Mouse (Mus musculus) T-cell, adult 2 months (primary cell): ENCODE measurements around the gene Acnat1.
"Not testable (repeated sequence)": the region's sequence is repeated elsewhere in the genome, so short reads cannot be mapped to it uniquely, and the experiment has no call there.

Experiments
- DNase-seq: peaks from one replicate; pipeline ENCODE4 v3.0.0; 2022; ENCODE audit warnings: low spot score

Acnat1 gene

DNA sequence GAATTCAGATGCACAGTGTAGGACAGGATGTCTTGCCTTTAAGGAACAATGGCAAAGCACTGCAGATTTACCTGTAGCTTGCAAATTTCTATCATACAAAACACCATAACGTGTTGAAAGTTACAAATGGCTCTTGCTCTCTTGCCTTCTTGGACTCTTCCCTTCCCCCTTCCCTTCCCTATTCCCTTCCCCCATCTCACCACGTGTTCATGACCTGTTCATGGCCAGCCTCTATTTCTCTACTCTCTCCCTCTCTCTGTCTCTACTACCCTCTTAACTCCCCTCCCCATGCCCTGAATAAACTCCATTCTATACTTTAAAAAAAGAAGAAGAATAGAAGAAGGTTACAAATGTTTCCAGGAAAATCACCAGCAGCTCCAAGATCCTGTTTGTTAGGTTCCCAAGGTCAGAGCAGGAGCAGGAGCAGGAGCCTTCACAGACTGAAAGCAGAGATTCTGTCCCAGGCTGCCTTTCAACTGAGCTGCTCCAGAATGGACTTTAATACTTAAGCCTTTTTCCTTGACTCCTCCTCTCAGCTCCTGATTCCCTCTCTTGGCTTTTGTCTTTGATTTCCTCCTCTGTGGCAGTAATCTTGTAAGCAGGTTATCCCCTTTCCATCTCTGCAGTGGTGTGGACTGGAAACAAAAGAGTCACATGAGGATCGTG is at the start of gene Acnat1:
Gene Acnat1 (minus strand): TSS at position 478 of the 666 bp plus-strand sequence.
- no peak for DNase-seq

DNA sequence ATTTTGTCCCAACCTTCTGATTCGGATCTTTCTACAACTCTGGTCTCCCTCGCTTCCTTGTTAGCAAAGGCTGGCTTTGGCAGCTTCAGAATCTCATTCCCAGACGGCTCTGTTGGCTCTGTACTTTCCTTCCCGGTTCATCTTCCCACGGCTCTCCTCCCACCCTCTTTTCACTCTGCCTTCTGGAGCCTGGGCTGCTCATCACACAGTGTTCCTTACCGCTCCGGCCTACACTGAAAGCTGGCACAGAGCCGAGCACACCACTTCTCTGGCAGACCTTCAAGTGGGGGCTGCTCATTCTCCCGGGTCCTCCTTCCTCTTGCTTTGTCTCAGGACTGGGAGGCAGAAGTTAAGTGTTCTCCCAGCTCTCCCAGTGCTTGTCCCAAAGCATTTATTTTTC is 48.9 kb upstream of the Acnat1 start:
- DNase-seq: no peak

DNA sequence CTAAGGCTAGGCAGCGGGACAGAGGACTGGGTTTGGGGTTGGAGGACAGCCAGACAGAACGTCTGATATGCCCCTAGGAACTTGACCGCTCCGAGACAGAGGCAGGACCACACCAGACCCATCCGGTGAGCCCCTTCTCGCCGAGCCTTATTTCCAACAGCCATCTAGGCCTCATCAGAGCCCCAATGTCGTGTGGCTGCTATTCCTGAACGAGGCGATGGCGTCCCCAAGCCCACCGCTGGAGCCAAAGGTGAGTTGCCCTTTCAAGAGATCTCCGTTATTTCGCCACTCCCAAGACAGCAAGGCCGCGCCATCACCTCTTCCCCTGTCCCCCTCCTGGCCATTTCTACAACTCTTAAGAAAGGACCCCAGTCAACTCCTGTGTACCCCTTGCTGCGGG is 47.6 kb upstream of the Acnat1 start:
- DNase-seq: no peak

DNA sequence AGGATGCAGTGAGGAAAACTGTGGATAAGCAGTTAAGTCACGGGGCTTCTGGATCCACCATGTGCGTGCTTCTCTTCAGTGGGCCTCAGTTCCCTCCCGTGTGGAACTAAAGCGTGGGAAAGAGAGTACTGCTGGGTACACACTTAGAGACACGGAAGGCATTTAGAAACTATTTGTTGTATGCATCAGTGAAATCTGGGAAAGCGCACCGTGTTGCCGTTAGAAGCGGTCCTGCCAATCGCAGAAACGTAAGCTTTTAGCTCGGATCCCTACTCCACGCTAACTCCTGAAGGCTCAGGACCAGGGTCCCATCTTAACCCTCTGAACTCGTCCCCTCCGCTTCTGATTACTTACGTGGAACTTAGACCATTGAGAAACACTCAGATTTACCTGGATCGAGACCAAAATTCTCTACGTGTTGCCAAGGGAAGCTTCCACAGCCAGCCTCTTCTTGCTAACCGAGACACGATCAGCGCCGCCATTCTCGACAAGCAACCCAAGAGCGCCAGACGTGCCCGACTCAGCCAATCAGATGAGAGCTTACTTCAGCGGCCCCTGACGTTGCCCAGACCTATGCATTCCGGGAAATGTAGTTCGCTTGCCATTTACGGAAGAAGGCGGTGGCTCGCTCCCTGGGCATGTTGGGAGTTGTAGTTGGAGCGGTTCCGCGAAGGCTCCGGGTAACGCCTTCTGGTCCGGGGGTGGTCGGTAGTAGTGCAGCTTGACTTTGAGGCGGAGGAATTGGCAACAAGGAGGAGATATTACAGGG is 47.0 kb upstream of the Acnat1 start, which contains the start of the genes Mrpl50 and Zfp189:
Gene Mrpl50 (minus strand): TSS at position 522 of the 769 bp plus-strand sequence.
Gene Zfp189 (plus strand): TSS at position 605 of the 769 bp plus-strand sequence.
- peak; percentile 94 for DNase-seq

DNA sequence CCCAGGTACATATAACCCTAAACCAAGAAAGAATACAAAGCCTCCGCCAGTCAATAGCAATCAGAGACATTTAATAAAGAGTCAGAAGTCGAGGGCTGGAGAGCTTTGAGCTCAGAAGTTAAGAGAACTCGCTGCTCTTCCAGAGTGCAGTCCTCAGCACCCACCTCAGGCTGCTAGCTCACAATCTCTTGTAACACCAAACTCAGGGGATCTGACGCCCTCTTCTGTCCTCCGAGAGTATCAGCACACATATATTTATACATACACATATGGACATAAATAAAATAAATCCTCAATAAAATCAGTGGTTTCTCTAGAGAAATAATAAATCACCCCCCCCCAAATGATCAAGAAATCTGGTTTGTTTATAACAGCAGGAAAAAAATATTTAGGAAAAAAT is 45.8 kb upstream of the Acnat1 start:
- no peak for DNase-seq

DNA sequence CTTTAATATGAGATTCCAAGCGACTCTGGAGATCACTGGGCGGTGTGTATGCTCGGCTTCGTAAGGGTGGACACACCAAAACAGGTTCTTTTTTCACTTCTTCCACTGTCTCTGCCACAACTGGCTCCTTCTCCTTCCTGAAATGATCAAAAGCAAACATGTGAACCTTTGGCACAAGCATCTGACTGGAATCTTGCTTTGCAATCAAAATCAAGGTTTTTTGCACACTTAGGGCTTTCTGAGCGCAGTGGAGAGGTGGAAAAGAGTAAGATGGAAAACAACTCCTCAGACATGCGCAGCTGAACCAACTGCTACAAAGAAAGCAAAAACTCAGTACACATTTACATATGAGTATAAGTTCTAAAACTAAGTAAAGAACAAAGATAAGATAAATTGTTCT is 40.7 kb upstream of the Acnat1 start:
- DNase-seq: no peak

DNA sequence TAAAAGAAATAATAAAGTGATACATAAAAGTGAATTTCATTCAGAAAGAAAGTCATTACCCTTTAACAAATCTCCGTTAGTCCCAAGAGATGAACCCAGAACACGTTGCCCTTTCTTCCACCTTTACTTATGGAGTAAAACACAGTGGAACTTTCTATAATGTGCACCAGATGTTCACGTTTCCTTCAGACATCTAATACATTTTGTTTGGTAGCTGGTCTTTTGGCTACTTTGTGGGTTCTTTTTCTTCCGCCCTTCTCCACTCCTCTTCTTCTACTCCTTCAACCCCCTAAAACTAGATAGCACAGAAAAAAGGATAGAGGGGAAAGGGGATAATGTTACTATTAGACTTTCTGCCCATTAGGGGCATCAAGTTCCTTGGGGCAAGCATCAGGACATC is 38.9 kb upstream of the Acnat1 start:
- no peak for DNase-seq

DNA sequence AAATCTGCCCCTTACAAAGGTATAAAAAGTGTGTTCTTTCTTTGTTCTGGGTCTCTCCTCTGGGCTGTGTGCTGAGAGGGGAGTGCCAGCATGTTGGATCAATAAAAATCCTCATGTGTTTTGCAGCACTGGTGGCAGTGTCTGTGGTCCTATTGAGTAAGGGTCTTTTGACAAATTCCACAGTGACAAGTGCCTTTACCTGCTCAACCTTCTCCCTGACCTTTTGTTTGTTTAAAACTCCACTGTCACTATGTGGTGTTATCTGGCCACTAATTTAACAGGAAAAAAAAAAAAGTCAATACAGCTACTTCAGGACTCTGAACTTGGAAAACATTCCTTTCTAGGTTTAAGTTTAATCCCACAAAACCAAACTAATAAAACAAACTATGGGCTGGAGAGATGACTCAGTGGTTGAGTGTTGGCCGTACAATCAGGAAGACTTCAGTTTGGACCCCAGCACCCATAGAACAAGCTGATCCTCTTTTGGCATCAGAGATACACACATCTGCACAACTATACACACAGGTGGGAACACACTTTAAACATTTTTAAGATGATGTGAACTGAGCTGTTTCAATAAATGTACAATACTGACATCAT is 36.6 kb upstream of the Acnat1 start:
- DNase-seq: not testable (repeated sequence)

DNA sequence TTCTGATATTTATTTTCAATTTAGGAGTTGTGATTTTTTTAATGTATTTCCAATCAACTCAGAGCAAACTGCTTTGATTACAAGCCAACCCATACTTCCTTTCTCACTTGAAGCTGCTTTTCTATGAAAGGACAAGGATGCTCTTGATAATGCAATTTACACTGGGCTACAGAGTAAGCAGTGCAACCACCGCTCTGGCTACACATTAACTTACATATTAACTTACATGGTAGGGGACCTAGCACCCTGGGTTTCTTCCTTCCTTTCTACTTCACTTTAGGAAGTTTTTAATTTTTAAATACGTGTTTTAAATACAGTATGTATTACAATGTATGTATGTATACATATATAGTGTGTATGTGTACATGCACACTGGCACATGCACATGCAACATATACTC is 35.5 kb upstream of the Acnat1 start:
- DNase-seq: no peak

DNA sequence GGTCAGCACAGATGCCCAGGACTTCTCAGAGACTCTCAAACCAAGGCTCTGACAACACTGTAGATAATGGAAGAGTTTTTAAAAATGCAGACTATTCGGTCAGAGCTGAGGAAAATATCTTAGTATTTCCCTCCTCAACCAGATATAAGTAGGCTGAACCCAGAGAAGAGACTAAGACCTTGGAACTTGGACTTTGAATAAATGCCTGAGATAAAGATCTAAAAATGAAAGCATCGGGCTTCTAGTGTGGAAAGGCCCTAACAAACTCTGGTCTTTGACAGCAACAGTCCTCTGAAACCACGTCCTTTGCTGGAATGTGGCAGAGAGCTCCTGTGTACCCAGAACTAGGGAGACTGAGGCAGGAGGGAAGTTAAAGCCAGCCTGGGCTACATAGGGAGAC is 32.7 kb upstream of the Acnat1 start, which contains the start of gene Baat:
Gene Baat (minus strand): TSS at position 172 of the 400 bp plus-strand sequence.
- DNase-seq: no peak

DNA sequence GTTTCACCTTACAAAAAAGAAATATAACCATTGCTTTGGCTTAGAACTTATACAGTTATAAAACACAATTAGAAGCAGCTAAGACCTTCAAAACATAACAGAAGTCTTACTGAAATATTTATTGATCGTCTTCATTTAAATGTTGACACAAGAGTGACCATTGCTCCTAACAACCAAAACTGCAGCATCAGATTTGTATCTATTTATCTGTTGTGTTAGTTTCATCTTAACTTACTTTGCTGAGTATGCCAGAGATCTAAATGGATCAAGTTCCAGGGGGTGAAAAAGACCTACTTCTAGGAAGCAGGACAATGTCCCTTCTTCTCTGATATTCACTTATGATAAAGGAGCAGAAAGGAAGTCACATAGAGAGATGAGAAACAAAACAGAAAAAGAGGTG is 29.9 kb upstream of the Acnat1 start:
- no peak for DNase-seq

DNA sequence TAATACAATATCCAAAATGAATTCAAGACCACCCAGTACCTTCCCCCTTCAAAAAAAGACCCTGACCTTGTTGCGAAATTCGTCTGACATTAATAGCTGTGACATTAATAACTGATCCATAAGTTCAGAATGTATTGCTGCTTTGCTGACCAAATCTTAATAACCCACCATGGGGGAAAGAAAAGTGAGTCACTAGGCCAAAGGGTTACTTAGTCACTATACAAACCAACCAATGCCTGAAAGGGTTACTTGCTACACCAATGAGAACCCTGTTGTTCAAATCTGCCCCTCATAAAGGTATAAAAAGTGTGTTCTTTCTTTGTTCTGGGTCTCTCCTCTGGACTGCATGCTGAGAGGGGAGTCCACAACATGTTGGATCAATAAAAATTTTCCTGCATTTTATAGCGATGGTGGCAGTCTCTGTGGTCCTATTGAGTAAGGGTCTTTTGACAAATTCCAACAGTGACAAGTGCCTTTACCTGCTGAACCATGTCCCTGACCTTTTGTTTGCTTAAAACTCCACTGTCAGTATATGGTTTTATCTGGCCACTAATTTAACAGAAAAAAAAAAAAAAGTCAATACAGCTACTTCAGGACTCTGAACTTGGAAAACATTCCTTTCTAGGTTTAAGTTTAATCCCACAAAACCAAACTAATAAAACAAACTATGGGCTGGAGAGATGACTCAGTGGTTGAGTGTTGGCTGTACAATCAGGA is 12.4 kb upstream of the Acnat1 start:
- DNase-seq: not testable (repeated sequence)

DNA sequence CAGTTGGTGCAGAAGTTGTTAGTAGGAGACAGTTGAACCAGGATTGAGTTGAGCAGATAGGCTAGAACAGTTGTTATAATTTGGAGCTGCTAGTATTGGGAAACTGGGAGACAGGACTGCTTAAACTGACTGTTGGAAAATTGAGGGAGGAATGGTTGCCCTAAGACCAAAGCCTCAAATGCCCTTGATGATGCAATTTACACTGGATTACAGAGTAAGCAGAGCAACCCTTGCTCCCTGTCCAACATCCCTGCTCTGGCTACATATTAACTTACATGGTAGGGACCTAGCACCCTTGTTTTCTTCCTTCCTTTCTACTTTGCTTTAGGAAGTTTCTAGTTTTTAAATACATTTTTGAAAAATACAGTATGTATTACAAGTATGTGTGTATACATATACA is 11.7 kb upstream of the Acnat1 start:
- no peak for DNase-seq

DNA sequence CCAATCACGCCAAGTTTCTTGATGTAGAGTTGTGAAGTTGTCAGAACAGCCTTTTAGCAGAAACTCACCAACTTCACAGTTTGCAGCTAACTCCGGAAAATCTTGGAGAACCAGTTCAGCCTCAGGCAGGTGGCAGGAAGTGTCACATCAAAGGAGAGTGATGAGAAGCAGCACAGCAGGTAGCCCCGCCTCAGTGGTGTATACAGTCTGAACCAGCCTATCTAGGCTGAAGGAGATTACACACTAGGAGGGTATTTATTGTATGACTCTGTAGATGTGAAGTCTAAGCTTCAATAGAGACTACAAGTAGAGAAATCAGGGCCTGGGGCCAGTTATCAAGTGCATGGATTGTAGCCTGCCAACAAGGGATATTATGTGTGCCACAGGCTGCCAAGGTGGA is 7.2 kb upstream of the Acnat1 start:
- no peak for DNase-seq

DNA sequence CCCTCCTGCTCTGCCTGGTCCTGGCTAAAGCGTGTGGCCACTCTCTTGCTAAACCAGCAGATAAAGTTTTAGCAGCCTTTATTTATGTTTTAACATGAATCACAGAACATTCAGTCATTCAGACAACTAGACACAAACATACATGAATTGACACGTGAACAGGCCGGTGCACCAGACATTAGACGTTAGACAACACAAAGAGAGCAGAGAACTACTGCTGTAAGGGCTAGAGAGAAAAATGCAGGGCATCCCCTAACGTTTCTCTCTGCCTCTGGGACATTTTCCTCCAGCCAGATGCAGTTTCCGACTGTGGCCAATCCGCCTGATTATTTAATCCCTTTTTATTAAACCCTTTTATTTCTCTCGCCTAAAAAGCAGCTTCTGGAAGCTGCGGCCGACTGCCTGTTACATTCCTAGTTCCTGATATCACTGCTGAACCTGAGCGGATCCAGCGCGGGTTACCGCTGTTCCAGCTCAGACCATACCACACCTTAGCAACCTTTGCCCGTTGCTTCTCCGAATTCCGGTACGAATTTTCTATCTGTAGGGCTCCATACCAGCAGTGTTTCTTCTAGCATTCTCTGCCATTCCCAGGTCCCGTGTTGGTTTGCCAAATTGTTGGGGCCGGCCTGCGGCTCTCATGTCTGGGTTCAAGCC is 6.5 kb upstream of the Acnat1 start:
- DNase-seq: no peak

DNA sequence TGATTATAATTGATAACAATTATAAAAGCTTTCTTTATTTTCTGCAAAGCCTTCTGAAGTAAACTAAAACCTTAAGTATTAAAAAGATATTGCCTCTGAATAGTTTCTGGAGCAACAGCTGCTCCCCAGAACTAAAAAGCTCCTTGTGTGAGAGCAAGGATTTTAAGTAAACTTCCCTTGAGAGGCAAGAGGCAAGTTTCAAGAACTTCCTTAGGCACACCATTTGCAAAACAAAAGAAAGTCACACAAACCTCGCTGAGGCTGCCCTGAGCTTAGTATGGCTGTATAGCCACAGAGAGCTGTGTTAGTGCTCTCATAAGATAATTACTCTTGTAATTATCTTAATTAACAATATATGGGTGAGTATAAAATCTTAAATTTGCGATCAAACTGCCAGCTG is 5.3 kb upstream of the Acnat1 start:
- DNase-seq: not testable (repeated sequence)

DNA sequence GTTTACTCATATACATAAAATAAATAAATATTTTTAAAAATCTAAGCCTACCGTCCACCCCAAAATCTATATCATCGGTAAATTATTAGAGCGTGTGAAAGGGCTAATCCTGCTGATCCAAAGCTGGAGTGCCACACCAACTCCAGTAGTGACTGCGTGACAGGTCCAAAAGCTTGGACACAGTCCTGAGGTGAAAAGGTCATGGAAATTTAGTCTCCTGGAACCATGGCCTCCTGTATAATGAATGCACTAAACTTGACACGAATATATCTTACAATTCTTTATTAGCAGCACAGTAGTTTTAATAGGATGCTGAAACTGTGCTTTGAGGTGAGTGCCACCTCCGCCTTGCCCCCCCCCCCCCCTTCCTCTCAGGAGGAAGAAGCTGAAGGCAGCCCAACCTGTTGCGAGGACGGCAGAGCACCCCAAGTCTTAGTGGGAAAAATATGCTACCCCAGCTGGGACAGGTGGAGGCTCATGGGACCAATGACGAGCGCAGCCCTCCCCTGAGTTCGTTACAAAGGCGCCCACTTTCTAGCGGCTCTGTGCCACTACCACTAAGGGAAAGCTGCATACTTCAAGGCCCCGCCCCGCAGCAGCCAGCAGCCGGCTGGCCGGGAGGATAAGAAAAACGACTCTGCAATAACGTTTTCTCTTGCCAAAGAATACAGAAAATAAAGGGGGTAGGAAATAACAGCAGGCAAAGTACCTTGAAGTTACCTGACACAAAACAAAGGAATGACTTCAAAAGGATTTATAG is 4.6 kb upstream of the Acnat1 start:
- DNase-seq: no peak

DNA sequence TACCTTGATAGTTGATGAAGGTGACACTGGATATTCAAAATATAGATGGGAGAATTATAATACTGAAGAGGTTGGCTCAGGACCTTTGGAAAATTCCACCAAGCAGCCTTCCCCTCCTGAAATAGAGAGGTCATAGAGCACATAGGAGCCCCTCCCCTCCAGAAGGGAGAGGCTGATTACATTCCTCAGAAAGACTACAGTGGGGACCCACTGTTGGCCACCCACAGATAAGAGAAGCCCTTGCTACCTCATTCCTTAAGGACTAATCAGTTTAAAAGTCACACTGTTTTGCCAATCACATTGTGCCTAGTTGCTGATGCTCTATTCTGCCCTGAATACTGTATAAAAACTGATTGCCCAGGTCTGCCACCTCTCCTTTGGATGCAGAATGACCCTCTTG is 871 bp upstream of the Acnat1 start:
- DNase-seq: no peak

DNA sequence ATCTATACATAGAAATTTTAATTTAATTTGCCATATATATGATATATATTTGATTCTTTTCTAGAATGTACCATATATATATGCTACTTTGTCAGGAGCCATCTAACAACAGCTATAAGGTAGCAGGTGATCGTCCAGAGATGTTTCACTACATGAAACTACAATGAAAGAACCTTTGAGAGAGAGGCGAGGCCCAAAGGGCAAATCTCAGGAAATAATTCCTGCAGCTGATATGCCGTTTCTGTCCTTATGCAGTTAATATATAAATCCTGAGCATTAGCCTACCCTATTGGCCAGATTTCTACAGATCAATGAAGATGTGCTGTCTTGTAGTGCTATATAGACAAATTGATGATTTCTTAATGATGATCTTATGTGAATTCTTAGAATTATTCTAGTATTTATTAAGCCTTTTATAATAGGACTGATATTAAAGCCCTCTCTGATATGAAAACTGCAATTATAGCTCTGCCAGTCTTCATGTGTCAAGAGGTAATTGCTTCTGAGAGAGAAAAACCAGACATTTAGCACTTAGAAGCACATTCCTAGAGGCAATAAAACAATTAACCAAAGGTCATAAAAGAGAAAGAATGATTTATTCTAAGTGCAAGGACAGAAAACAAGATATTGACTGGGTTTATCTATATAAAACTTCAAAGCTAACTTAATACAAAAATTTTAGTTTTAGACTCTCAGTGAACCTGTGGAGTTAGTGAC is 4.1 kb downstream of the Acnat1 start:
- DNase-seq: no peak

DNA sequence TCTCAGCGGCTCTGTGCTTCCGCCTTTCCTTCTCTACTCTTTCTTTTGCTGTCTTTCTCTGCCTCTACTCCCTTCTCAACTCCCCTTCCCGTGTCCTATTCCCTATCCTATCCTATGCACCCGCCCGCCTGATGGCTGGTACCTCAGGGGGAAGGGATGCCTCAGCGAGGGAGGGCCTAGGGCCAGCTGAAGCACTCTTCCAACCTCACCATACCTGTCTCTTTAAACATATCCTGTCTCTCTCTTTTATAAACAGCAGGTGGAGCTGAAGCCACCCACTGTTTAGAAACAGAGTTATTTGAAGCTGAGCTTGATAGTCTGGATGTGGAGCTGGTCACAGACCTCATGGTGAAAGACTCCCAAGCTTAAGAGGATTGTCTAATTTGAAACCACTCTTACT is 6.4 kb downstream of the Acnat1 start:
- no peak for DNase-seq
